Mouse (Mus musculus): ENCODE measurements around the gene Gper1. TPM values are rescaled to one million over a fixed set of nuclear protein-coding genes. Genes with fewer than 3 reads are reported as not detected.
A peak's percentile ranks its signal among the peaks of the same experiment; 100 is the strongest.

The Gper1 gene
- polyA plus RNA-seq (2016; fragmentation: Nextera tagmentation; extraction: Ambion mirVana) = 0.77 and 2.5 TPM in 2 replicates

- peaks cover 8% of the 10 kb centered on the region for H3K36me3 ChIP-seq
- peaks cover 23% of the 10 kb centered on the region for H3K4me1 ChIP-seq
- no peaks in the 10 kb centered on the region for H3K27me3 ChIP-seq (ENCODE audit: low read depth, poor library complexity, severe bottlenecking)
- H3K27ac ChIP-seq (replicated peaks) = peak within 1 kb of the TSS; percentile 57; the same call in 1 of the 2 replicates
- DNase-seq (ENCODE audit: low spot score) = no peak
- H3K9me3 ChIP-seq (replicated peaks) = no peaks in the 10 kb centered on the region
- H3K4me3 ChIP-seq = no peak within 1 kb of the TSS
- 70% methylated on average over 21 of the region's 21 CpGs for WGBS
Measured at GRCm38 (mm10) chr5:139423026-139423865, at the start of gene Gper1. TSS of gene Gper1 (plus strand) at chr5:139423151.

GRCm38 (mm10) chr5:139373889-139374444 is 49.0 kb upstream of the Gper1 start:
- H3K9me3 ChIP-seq (replicated peaks) = no peaks in the 10 kb centered on the region
- no peak overlapping the region for H3K27ac ChIP-seq (replicated peaks)
- WGBS = 89% methylated on average over 6 of the region's 6 CpGs
- no peaks in the 10 kb centered on the region for H3K36me3 ChIP-seq
- H3K4me1 ChIP-seq = peaks cover 55% of the 10 kb centered on the region
- H3K4me3 ChIP-seq = no peak overlapping the region
- DNase-seq (ENCODE audit: low spot score) = no peak
- H3K27me3 ChIP-seq (ENCODE audit: low read depth, poor library complexity, severe bottlenecking) = no peaks in the 10 kb centered on the region

GRCm38 (mm10) chr5:139374841-139375240 is 48.1 kb upstream of the Gper1 start:
- Histone ChIP-seq H3K4me3 (no peak overlapping the region), H3K4me1 (peaks cover 59% of the 10 kb centered on the region), H3K9me3 (replicated peaks) (no peaks in the 10 kb centered on the region), H3K27me3 (ENCODE audit: low read depth, poor library complexity, severe bottlenecking) (no peaks in the 10 kb centered on the region), H3K27ac (replicated peaks) (no peak overlapping the region), H3K36me3 (no peaks in the 10 kb centered on the region)
- no peak for DNase-seq (ENCODE audit: low spot score)
- WGBS = 89% methylated on average over 2 of the region's 2 CpGs

- peaks cover 54% of the 10 kb centered on the region for H3K4me1 ChIP-seq
- DNase-seq (ENCODE audit: low spot score) = no peak
- peak within 1 kb of the TSS; percentile 85; the same call in 1 of the 2 replicates for H3K27ac ChIP-seq (replicated peaks)
- 0 out of 2 replicates have a peak, but pooled peaks cover 5% of the 10 kb centered on the region for H3K27me3 ChIP-seq (ENCODE audit: low read depth, poor library complexity, severe bottlenecking)
- no peaks in the 10 kb centered on the region for H3K9me3 ChIP-seq (replicated peaks)
- WGBS = 84% methylated on average over 18 of the region's 18 CpGs
- H3K36me3 ChIP-seq = no peaks in the 10 kb centered on the region
- no peak within 1 kb of the TSS for H3K4me3 ChIP-seq
Measured at GRCm38 (mm10) chr5:139377468-139378270, 45.3 kb upstream of the Gper1 start, which contains the start of gene Gpr146. TSS of gene Gpr146 (plus strand) at chr5:139377697.

GRCm38 (mm10) chr5:139378271-139378556 is 44.7 kb upstream of the Gper1 start:
- no peaks in the 10 kb centered on the region for H3K36me3 ChIP-seq
- H3K27me3 ChIP-seq (ENCODE audit: low read depth, poor library complexity, severe bottlenecking) = 0 out of 2 replicates have a peak, but pooled peaks cover 5% of the 10 kb centered on the region
- DNase-seq (ENCODE audit: low spot score) = no peak
- 94% methylated on average over 7 of the region's 7 CpGs for WGBS
- no peaks in the 10 kb centered on the region for H3K9me3 ChIP-seq (replicated peaks)
- peak overlapping the region; percentile 85; the same call in 1 of the 2 replicates for H3K27ac ChIP-seq (replicated peaks)
- H3K4me1 ChIP-seq = peaks cover 54% of the 10 kb centered on the region
- no peak overlapping the region for H3K4me3 ChIP-seq

- 57% methylated on average over 21 of the region's 21 CpGs for WGBS
- no peak overlapping the region for H3K4me3 ChIP-seq
- peak; percentile 52 for DNase-seq (ENCODE audit: low spot score)
- no peaks in the 10 kb centered on the region for H3K9me3 ChIP-seq (replicated peaks)
- no peaks in the 10 kb centered on the region for H3K36me3 ChIP-seq
- 0 out of 2 replicates have a peak, but pooled peaks cover 5% of the 10 kb centered on the region for H3K27me3 ChIP-seq (ENCODE audit: low read depth, poor library complexity, severe bottlenecking)
- peaks cover 55% of the 10 kb centered on the region for H3K4me1 ChIP-seq
- H3K27ac ChIP-seq (replicated peaks) = peak overlapping the region; percentile 85
Measured at GRCm38 (mm10) chr5:139378986-139379629, 43.8 kb upstream of the Gper1 start.

GRCm38 (mm10) chr5:139379771-139380384 is 43.1 kb upstream of the Gper1 start:
- Histone ChIP-seq H3K4me3 (peak overlapping the region; percentile 79), H3K27ac (replicated peaks) (peak overlapping the region; percentile 85), H3K9me3 (replicated peaks) (no peaks in the 10 kb centered on the region), H3K4me1 (peaks cover 60% of the 10 kb centered on the region), H3K36me3 (no peaks in the 10 kb centered on the region), H3K27me3 (ENCODE audit: low read depth, poor library complexity, severe bottlenecking) (0 out of 2 replicates have a peak, but pooled peaks cover 5% of the 10 kb centered on the region)
- no peak for DNase-seq (ENCODE audit: low spot score)
- 23% methylated on average over 8 of the region's 8 CpGs for whole genome bisulfite sequencing

- 0 out of 2 replicates have a peak, but pooled peaks cover 5% of the 10 kb centered on the region for H3K27me3 ChIP-seq (ENCODE audit: low read depth, poor library complexity, severe bottlenecking)
- peak overlapping the region; percentile 85 for H3K27ac ChIP-seq (replicated peaks)
- H3K4me1 ChIP-seq = peaks cover 61% of the 10 kb centered on the region
- no peaks in the 10 kb centered on the region for H3K9me3 ChIP-seq (replicated peaks)
- WGBS = 2% methylated on average over 73 of the region's 73 CpGs
- no peaks in the 10 kb centered on the region for H3K36me3 ChIP-seq
- DNase-seq (ENCODE audit: low spot score) = peak; percentile 87
- peak overlapping the region; percentile 79 for H3K4me3 ChIP-seq
Measured at GRCm38 (mm10) chr5:139380385-139381248, 42.3 kb upstream of the Gper1 start.

GRCm38 (mm10) chr5:139381586-139382513 is 41.1 kb upstream of the Gper1 start:
- WGBS = 84% methylated on average over 18 of the region's 18 CpGs
- no peaks in the 10 kb centered on the region for H3K36me3 ChIP-seq
- no peak overlapping the region for H3K4me3 ChIP-seq
- H3K27me3 ChIP-seq (ENCODE audit: low read depth, poor library complexity, severe bottlenecking) = 0 out of 2 replicates have a peak, but pooled peaks cover 5% of the 10 kb centered on the region
- H3K9me3 ChIP-seq (replicated peaks) = no peaks in the 10 kb centered on the region
- DNase-seq (ENCODE audit: low spot score) = no peak
- peaks cover 64% of the 10 kb centered on the region for H3K4me1 ChIP-seq
- H3K27ac ChIP-seq (replicated peaks) = peak overlapping the region; percentile 30

- DNase-seq (ENCODE audit: low spot score) = no peak
- Histone ChIP-seq H3K36me3 (no peaks in the 10 kb centered on the region), H3K27me3 (ENCODE audit: low read depth, poor library complexity, severe bottlenecking) (0 out of 2 replicates have a peak, but pooled peaks cover 5% of the 10 kb centered on the region), H3K9me3 (replicated peaks) (no peaks in the 10 kb centered on the region), H3K4me3 (no peak overlapping the region), H3K27ac (replicated peaks) (peak overlapping the region; percentile 70), H3K4me1 (peaks cover 58% of the 10 kb centered on the region)
- 73% methylated on average over 8 of the region's 8 CpGs for WGBS
Measured at GRCm38 (mm10) chr5:139382760-139383159, 40.2 kb upstream of the Gper1 start.

Measured in midbrain, embryonic 10.5 days (tissue).